Mouse (Mus musculus): ENCODE measurements around the gene Tmtc1.

GRCm38 (mm10) chr6:148356141-148356540 lies 88.0 kb downstream of the Tmtc1 start:
- no peak for TF ChIP-seq CTCF (IDR thresholded peaks at IDR 0.05; ENCODE audit: low read depth)
- no peak for TF ChIP-seq EP300 (optimal IDR thresholded peaks at IDR 0.05)

Data from stomach, postnatal 0 days (tissue).